Mouse (Mus musculus) Patski (cell line): Measurements from ENCODE around the gene Exo5. TPM values are rescaled to one million over a fixed set of nuclear protein-coding genes. Genes with fewer than 3 reads are reported as not detected.

Experiments used
- ATAC-seq: fragments of 100-300 bp; one replicate; pipeline ENCODE4 v1.8.0; 2021
- CTCF ChIA-PET: fragments of 350-600 bp; sonication (Branson Sonifier 250); formaldehyde crosslinking; loops from one replicate; lab custom pipeline; 2022; ENCODE audit warnings: inconsistent platforms; lab: Charles Lee
- POLR2A ChIA-PET: fragments of 350-600 bp; sonication (Branson Sonifier 250); formaldehyde crosslinking; loops from one replicate; lab custom pipeline; 2022; ENCODE audit warnings: antibody characterized with exemption, inconsistent platforms; lab: Charles Lee
- DNase-seq: peaks from one replicate; pipeline ENCODE4 v3.0.0-alpha.2; 2011; ENCODE audit warnings: low read depth, low spot score
- H3K27me3 ChIP-seq: fragments of 371-371 bp; one replicate; pipeline ENCODE4 v1.5.1; 2021
- CTCF ChIP-seq: fragments of 100-300 bp; IDR thresholded peaks from one replicate; pipeline ENCODE4 v1.5.1; 2021
- in situ Hi-C: fragments of 300-500 bp; cut with MboI; formaldehyde crosslinking; loops from 3 replicates; pipeline ENCODE4 v1.11.1; 2018; ENCODE audit warnings: low pct_unique_long_range_greater_than_20kb, mixed read lengths
- polyA plus RNA-seq: library from polyadenylated mRNA; unstranded; gene quantifications from one replicate; pipeline ENCODE4 v1.2.3, GENCODE M21; 2021

Exo5 gene
- polyA plus RNA-seq: 1.0 TPM

DNA sequence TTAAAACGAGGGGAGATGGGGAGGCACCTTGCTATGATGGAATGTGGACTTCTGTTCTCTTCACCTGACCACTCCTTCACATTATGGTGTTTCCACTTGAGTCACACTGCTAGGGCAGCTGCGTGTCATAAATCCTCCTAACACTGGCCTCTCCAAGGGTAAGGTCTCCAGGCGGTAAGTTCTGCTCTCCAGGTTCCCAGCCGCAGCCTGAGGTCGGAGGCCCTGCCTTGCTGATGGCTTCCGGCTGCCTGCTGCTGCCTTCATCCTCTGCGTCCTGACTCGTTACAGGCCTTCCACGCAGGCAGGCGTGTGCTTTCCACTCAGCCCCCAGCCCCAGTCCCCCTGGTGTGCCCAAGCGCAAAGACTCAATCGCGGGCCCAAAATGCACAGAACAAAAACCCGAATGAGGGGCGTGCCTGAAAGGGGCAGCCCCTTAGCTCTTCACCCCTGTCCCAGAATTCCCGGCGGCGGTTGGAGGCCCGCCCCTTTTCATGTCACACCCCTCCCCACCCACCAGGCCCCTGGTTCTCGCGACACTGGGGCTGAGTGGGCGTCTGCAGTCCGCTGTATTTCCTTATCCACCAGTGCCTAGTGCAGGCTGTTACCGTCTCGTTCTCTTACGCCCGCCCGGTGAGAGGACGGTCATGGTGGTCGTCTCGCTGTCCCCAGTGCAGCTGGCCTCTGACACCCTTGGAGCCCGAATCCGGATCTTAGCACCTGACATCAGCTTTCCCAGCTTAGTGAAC lies at the start of gene Exo5:
Gene Exo5 (minus strand): TSS at position 464 of the 746 bp plus-strand sequence.
- DNase-seq (no peak), ATAC-seq (no peak)
- ChIA-PET POLR2A (no interaction called here), CTCF (no interaction called here)
- in situ Hi-C loops: loop anchor here (25.0 kb wide), 2 partner anchors 463 to 1713 kb away; no protein-coding TSS in a partner anchor
- H3K27me3 ChIP-seq: no peaks in the 10 kb centered on the region
- no peak for TF ChIP-seq CTCF

DNA sequence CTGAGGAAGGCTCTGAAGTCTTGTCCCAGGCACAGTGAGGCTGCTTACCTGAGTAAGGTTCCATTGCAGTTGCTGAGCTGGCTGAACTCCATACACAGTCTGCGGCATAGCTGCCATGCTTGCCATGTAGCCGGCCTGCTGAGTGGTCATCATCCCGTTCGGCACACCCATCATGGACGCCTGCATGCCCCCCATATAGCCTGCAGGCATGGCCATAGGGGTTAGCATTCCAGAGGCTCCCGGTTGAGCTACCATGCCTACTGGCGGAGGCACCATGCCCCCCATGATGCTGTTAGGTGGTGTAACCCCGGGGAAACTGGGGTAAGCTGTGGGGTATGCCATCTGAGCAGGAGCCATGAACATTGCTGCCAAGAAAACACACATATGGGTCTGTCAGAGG lies 47.0 kb upstream of the Exo5 start:
- no peaks in the 10 kb centered on the region for H3K27me3 ChIP-seq
- no peak for ATAC-seq
- TF ChIP-seq CTCF: no peak
- DNase-seq: no peak
- ChIA-PET POLR2A (no interaction called here), CTCF (interaction anchor here (2.9 kb wide), 1 partner anchor 59 kb away, joined by 6 read pairs; no protein-coding TSS in a partner anchor)
- in situ Hi-C loops: no loop called here

DNA sequence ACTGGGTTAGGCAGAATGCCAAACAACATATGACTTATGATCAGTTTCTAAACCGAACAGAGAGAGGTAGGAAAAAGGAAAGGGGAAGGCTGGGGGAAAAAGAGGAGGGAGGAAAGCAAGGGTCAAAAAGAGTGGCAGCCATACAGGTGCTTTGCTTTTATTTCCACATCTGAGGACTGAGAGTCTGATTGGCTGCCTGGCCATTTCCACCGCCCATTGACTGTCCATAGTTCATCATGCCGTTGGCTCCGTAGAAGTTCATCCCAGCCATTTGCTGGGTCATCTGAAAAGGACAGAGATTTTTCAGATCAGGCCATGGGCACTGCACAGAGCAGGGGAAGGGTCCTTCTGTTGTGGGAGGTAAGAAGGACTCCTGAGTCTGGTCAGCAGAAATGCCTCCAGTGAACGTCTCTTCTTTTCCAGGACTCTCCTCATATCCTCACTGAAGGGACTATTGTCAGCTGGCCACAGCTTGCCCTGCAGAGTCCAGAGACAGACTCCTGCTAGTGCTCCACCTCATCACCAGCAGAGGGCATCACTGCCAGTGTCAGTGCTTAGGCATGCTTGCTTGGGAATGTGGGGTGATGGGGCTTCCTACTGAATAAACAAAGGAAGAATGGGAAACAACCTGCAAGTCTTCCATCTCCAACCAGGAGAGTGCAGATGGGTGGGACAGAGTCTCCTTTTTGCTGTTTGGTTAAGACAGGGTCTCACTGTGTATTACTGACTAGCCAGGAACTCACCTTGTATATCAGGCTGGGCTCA lies 44.7 kb upstream of the Exo5 start:
- CTCF ChIA-PET: interaction anchor here (0.9 kb wide), 1 partner anchor 17 kb away, joined by 3 read pairs; no protein-coding TSS in a partner anchor
- no peak for ATAC-seq
- TF ChIP-seq CTCF: peak; percentile 75
- no peaks in the 10 kb centered on the region for H3K27me3 ChIP-seq
- in situ Hi-C loops: no loop called here
- POLR2A ChIA-PET: no interaction called here
- DNase-seq: no peak

DNA sequence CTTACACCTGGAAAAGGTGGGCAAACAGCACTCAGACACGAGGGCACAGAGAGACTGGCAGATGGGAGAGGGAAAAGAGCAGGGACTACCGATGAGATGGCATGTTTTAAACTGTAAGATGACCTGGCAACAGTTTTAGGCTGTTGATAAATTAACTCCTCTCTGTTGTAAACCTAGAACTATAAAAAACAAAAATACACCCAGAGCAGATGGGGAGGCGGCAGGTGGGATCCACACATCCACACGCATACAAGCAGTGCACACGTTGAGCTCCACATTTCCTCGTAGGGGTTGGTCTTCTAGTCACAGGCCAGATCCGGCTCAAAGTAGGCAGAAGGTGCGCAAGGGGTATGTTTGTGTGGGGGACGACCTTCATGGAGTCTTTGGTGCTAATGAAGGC lies 43.7 kb upstream of the Exo5 start:
- in situ Hi-C loops: no loop called here
- ChIA-PET CTCF (no interaction called here), POLR2A (no interaction called here)
- DNase-seq: no peak
- no peaks in the 10 kb centered on the region for H3K27me3 ChIP-seq
- no peak for TF ChIP-seq CTCF
- no peak for ATAC-seq

DNA sequence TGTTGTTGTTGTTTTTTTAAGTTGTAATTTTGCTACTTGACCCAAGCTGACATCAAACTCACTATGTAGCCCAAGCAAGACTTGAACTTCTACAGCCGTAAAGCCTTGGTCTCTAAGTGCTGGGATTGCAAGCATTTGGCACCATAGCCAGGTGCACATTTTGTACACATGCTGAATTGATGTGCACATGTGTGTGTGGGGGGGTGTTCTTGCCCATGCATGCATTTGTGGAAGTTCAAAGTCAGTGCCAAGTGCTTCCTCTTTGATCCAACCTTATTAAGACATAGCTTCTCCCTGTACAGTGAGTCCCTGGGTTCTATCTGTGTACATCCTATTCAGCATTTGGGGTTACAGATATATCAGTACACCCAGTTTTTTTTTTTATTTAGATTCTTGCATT lies 30.8 kb upstream of the Exo5 start:
- ATAC-seq (no peak), DNase-seq (no peak)
- CTCF ChIA-PET: interaction anchor here (1.1 kb wide), 1 partner anchor 9 kb away, joined by 3 read pairs; no protein-coding TSS in a partner anchor
- no peak for TF ChIP-seq CTCF
- in situ Hi-C loops: no loop called here
- POLR2A ChIA-PET: no interaction called here
- no peaks in the 10 kb centered on the region for H3K27me3 ChIP-seq

DNA sequence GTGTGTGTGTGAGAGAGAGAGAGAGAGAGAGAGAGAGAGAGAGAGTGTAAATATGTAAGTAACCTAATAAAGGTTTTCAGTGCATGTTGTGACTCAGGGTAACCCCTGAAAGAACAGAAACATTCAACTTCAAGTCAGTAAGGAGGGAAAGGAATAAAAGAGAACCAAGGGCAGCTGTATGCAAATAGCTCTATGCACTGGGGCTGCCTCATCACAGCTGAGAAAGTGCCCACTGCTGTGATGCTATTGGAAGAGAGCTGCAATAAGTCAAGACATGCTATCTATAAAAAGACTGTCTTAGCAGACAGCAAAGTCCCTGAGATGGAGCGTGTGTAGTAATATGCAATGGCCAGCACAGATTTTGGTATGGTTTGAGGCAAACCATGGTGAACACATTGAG lies 28.9 kb upstream of the Exo5 start:
- POLR2A ChIA-PET: no interaction called here
- ATAC-seq: no peak
- in situ Hi-C loops: no loop called here
- no peak for DNase-seq
- H3K27me3 ChIP-seq: no peaks in the 10 kb centered on the region
- TF ChIP-seq CTCF: no peak
- CTCF ChIA-PET: no interaction called here

DNA sequence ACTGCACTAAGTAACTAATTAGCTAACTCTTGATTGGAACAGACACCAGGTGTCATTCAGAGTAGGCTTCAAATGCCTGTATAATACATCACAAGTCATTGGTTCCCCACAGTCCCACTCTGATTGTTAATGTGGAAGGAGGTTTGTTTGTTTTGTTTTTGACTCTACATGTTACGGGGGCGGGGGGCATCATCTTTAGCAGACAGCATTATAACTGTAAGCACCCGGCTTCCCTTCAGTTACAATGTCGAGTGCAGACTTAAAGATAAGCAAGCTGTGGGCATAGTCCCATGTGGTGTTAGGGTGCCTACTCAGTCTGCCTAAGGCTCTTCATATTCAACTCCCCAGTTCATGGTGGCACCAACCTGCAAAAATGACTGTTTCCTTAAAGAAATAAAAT lies 28.2 kb upstream of the Exo5 start:
- no peaks in the 10 kb centered on the region for H3K27me3 ChIP-seq
- ChIA-PET POLR2A (no interaction called here), CTCF (interaction anchor here (1.1 kb wide), 1 partner anchor 32 kb away, joined by 3 read pairs; no protein-coding TSS in a partner anchor)
- TF ChIP-seq CTCF: no peak
- in situ Hi-C loops: no loop called here
- ATAC-seq (no peak), DNase-seq (no peak)

DNA sequence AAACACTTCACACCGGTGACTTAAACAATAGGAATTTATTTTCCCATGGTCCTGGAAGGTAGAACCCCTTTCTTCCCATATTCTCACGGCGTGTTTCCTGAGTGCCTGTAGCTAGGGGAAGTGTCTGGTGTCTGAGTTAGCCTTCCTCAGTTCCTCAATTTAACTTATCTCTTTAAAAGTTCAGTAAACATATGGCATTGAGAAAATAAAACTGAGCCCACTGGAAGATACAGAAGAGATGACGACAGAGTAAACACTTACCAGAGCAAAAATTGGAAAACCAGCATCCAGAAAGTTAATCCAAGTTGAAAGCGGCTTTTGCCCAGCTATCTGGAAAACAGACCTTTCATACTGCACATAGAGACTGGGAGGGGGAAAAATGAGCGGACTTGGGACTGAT lies 27.3 kb upstream of the Exo5 start:
- no peak for ATAC-seq
- in situ Hi-C loops: no loop called here
- POLR2A ChIA-PET: no interaction called here
- CTCF ChIA-PET: interaction anchor here (1.1 to 1.5 kb wide), 3 partner anchors 33 to 79 kb away, joined by 3 read pairs; no protein-coding TSS in a partner anchor
- DNase-seq: no peak
- no peak for TF ChIP-seq CTCF
- H3K27me3 ChIP-seq: no peaks in the 10 kb centered on the region

DNA sequence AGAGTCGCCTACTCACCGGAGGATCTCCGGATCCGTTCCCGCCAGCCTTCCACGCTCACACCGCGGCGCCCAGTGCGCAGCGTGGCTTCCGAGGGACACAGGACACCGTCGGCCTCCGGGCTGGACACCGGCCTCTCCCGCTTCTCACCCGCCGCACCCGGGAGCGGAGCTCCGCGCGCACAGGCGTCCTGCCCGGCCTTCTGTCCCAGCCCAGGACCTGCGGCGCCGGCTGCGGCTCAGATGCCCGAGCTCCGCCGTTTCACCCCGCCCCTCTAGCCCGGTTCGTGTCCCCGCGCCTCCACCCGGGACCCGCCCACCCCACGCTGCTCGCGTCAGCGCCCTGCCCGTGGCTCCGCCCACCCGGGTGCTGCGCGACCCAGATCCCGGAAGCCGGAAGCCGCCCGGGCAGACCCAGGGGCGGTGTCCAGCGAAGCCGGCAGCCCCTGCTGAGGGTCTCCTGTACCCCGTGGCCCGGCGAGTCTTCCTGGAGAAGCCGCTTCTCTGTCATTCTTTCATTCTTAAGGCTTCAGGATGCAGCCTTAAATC lies 26.7 kb upstream of the Exo5 start, which contains the start of gene Zfp69:
Gene Zfp69 (minus strand): TSS at position 272 of the 546 bp plus-strand sequence.
- in situ Hi-C loops: no loop called here
- CTCF ChIA-PET: interaction anchor here (1.1 to 1.5 kb wide), 2 partner anchors 36 to 79 kb away, joined by 3 read pairs; no protein-coding TSS in a partner anchor
- ATAC-seq (peak; percentile 88), DNase-seq (no peak)
- TF ChIP-seq CTCF: no peak
- POLR2A ChIA-PET: interaction anchor here (1.3 kb wide), 1 partner anchor 23 kb away, joined by 3 read pairs; no protein-coding TSS in a partner anchor
- H3K27me3 ChIP-seq: no peaks in the 10 kb centered on the region

DNA sequence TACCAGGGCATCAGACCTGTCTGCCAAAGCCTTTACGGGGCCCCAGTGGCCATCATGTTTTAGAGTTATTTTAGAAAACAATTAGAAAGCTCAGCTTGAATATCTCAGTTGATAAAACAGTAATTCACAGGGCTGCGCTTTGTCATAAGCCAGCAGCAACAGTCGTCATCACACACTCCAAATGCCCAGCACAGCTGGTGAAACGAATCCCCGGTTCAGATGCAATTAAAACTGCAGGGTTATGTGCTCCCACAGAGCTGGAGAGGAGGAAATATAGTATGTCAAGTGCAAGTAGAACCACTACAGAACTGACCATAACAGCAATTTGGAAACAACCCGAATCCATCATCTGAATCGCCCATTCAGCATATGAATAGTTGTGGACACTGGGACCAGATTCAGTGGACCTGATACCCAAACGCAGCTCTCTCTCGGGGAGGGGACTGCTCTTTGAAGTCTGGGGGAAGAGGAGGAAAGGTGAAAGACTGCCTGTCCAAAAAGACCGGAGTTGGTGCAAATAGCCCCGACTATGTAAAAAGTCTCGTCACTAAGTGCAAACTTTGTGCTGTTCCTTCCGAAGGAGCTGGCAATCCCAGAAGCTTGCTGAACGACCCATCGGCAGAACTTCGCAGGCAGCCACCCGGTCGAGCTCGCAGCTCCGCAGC lies 26.1 kb upstream of the Exo5 start:
- in situ Hi-C loops: no loop called here
- no peaks in the 10 kb centered on the region for H3K27me3 ChIP-seq
- ChIA-PET CTCF (interaction anchor here (1.1 to 1.5 kb wide), 2 partner anchors 36 to 80 kb away, joined by 3 read pairs; no protein-coding TSS in a partner anchor), POLR2A (interaction anchor here (1.3 kb wide), 1 partner anchor 24 kb away, joined by 3 read pairs; no protein-coding TSS in a partner anchor)
- peak; percentile 41 for ATAC-seq
- no peak for TF ChIP-seq CTCF
- no peak for DNase-seq
